Mouse (Mus musculus): ENCODE data around the gene Sorl1. TPM values are rescaled to one million over a fixed set of nuclear protein-coding genes. Genes with fewer than 3 reads are reported as not detected.

Sorl1 gene
- total RNA-seq, 1 experiment = 24.1 TPM

DNA sequence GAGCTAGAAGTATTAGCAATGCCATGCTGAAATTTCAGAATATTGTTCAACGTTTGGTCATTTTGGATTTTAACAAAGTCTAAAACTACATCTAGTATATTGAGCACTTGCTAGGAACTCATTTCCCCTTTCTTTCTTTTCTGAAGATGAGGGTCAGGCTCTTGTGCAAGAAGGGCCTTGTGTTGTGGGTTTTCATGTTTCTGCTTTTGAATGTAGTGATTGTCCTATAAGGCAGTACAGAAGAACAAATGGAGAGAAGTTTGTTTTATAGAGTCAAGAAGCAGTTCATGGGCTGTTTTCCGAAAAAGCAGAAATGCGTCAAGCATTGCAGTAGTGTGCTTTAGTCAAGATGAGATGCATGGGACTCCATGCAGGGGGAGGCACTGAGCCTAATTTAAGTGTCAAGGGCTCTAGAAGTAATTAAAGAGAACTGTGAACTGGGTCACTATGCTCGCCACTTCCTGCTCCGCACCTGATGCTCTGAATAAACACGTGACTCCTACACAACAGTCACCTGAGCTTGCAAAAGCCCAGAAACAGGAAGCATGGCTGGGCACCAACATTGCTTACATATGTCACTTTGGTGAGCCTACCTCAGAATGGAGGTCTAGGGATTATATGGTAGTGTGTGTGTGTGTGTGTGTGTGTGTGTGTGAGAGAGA is 17.6 kb upstream of the Sorl1 start:
- H3K9me3 ChIP-seq (ENCODE audit: control insufficient read depth, insufficient read depth, low read depth, low read length) = no peaks in the 10 kb centered on the region
- in situ Hi-C loops (cut with MboI; ENCODE audit: low sequenced_read_pairs in 2 of 2, unreplicated experiment in 2 of 2) = no loop called here
- DNase-seq (ENCODE audit: low read depth, low spot score) = no peak
- H3K27ac ChIP-seq (ENCODE audit: insufficient read depth, low read depth, low read length, poor library complexity, severe bottlenecking) = no peak overlapping the region
- H3K9ac ChIP-seq (ENCODE audit: insufficient read depth, low read depth, low read length, poor library complexity, severe bottlenecking) = no peak overlapping the region
- H3K4me1 ChIP-seq (ENCODE audit: control insufficient read depth in 2 of 2, insufficient read depth in 2 of 2, low read length in 2 of 2, poor library complexity in 1 of 2) = no peaks in the 10 kb centered on the region
- no peaks in the 10 kb centered on the region for H3K36me3 ChIP-seq (ENCODE audit: control insufficient read depth, insufficient read depth, low read length, poor library complexity, severe bottlenecking)
- no peak overlapping the region for H3K4me3 ChIP-seq (ENCODE audit: insufficient read depth in 1 of 2, low read depth in 1 of 2, low read length in 2 of 2, poor library complexity in 1 of 2, severe bottlenecking in 1 of 2)
- TF ChIP-seq ZNF384 (IDR thresholded peaks at IDR 0.05; ENCODE audit: low read depth, low read length) = no peak
- no peak for TF ChIP-seq ZC3H11A (IDR thresholded peaks at IDR 0.05; ENCODE audit: borderline replicate concordance, low read depth, low read length)
- TF ChIP-seq CHD2 (IDR thresholded peaks at IDR 0.05; ENCODE audit: low read depth, low read length) = no peak
- TF ChIP-seq MAFK (IDR thresholded peaks at IDR 0.05; ENCODE audit: insufficient read depth, low read depth, low read length) = no peak
- TF ChIP-seq HCFC1 (IDR thresholded peaks at IDR 0.05; ENCODE audit: borderline replicate concordance, insufficient read depth, low read length) = no peak

DNA sequence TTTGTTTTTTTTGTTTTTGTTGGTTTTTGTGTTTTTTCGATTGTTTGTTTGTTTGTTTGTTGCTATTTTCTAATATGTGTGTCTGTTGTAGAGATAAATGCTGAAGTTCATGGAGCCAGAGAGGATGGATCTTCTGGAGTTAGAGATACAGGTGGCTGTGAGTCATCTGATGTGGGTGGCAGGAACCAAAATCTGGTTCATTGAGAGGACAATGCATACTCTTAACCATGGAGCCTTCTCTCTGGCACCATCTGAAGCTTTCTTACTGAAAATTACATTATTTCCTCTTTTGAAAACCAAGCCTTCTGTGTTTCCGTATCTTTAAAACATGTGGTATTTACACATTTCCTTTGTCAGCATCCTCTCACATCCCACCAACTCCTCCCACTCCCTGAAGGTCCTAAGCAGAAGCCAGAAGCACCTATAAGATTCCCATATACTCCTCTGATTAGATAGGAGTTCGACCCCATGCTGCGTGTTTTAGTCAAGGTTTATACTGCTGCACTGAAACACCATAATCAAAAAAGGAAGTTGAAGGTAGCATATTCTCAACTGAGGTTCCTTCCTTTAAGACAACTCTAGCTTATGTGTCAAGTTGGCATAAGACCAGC is 14.3 kb upstream of the Sorl1 start:
- DNase-seq (ENCODE audit: low read depth, low spot score) = no peak
- in situ Hi-C loops (cut with MboI; ENCODE audit: low sequenced_read_pairs in 2 of 2, unreplicated experiment in 2 of 2) = no loop called here
- Histone ChIP-seq H3K9me3 (ENCODE audit: control insufficient read depth, insufficient read depth, low read depth, low read length) (no peaks in the 10 kb centered on the region), H3K36me3 (ENCODE audit: control insufficient read depth, insufficient read depth, low read length, poor library complexity, severe bottlenecking) (no peaks in the 10 kb centered on the region), H3K27ac (ENCODE audit: insufficient read depth, low read depth, low read length, poor library complexity, severe bottlenecking) (no peak overlapping the region), H3K4me3 (ENCODE audit: insufficient read depth in 1 of 2, low read depth in 1 of 2, low read length in 2 of 2, poor library complexity in 1 of 2, severe bottlenecking in 1 of 2) (no peak overlapping the region), H3K4me1 (ENCODE audit: control insufficient read depth in 2 of 2, insufficient read depth in 2 of 2, low read length in 2 of 2, poor library complexity in 1 of 2) (no peaks in the 10 kb centered on the region), H3K9ac (ENCODE audit: insufficient read depth, low read depth, low read length, poor library complexity, severe bottlenecking) (no peak overlapping the region)
- no peak for TF ChIP-seq HCFC1 (IDR thresholded peaks at IDR 0.05; ENCODE audit: borderline replicate concordance, insufficient read depth, low read length)
- no peak for TF ChIP-seq MAFK (IDR thresholded peaks at IDR 0.05; ENCODE audit: insufficient read depth, low read depth, low read length)
- no peak for TF ChIP-seq CHD2 (IDR thresholded peaks at IDR 0.05; ENCODE audit: low read depth, low read length)
- no peak for TF ChIP-seq ZNF384 (IDR thresholded peaks at IDR 0.05; ENCODE audit: low read depth, low read length)
- no peak for TF ChIP-seq ZC3H11A (IDR thresholded peaks at IDR 0.05; ENCODE audit: borderline replicate concordance, low read depth, low read length)

DNA sequence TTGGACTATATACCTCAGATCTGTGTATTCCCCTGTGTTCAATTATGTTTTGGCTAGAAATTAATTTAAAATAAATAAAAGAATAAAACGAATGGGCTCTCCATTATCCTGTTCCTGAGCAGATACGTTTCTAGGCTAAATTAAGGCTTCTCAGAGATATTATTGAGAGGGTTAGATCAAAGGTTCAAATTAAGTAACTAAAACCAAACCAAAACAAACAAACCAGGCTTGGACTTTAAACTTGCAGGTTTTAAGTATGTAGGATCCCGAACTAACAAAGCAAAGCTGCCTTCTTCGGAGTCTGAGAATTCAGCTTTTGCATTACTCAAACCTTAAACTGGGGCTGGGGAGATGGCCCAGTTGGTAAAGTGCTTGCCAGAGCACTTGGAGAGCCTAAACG is 13.5 kb upstream of the Sorl1 start:
- H3K4me1 ChIP-seq (ENCODE audit: control insufficient read depth in 2 of 2, insufficient read depth in 2 of 2, low read length in 2 of 2, poor library complexity in 1 of 2) = no peaks in the 10 kb centered on the region

DNA sequence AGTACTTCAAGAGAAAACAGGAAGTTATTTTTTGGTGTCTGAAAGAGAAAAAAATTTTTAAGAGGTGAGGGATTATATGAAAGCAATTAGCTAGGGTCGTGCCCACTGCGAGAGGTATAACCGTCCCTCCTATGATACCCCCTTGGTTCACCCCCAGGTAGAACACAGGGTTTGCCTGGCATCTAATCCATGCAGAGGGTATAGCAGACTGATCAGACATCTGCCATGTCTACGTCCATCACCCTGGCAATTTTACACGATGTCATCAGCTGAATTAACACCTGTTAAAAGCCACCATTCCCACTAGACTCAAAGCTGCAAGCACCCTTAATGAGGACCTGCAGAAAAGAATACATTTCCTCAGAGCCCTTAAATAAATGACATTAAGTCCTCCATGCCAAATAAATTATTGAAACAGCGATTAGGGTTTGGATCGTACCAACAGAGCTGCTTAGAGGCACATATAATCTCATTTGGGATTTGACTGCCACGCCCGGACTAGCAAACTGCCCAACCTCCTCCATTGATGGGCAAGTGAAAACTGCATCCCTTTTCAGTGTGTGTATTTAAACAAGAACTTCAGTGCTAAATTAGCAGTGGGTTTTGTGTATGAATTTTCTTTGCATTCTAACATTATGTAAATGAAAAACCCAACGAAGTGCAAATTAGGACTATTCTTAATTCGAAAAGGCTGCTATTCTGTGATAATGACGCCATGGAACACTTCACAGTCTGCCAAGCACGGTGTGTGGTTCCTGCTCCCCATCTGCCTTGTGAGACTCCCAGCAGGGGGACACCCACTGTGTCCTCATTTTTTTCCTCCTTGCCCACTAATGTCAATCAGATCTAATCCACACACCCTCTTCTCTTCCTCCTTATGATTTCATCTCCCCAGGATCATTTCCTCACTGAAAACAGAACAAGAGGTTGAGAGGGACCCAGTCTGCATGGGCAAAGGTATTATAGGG is 7.0 kb upstream of the Sorl1 start:
- Histone ChIP-seq H3K9ac (ENCODE audit: insufficient read depth, low read depth, low read length, poor library complexity, severe bottlenecking) (no peak overlapping the region), H3K36me3 (ENCODE audit: control insufficient read depth, insufficient read depth, low read length, poor library complexity, severe bottlenecking) (no peaks in the 10 kb centered on the region), H3K4me1 (ENCODE audit: control insufficient read depth in 2 of 2, insufficient read depth in 2 of 2, low read length in 2 of 2, poor library complexity in 1 of 2) (peaks cover 4 to 15% of the 10 kb centered on the region in 2 experiments; a peak in 2 of 4 replicates), H3K4me3 (ENCODE audit: insufficient read depth in 1 of 2, low read depth in 1 of 2, low read length in 2 of 2, poor library complexity in 1 of 2, severe bottlenecking in 1 of 2) (no peak overlapping the region), H3K9me3 (ENCODE audit: control insufficient read depth, insufficient read depth, low read depth, low read length) (no peaks in the 10 kb centered on the region), H3K27ac (ENCODE audit: insufficient read depth, low read depth, low read length, poor library complexity, severe bottlenecking) (no peak overlapping the region)
- in situ Hi-C loops (cut with MboI; ENCODE audit: low sequenced_read_pairs in 2 of 2, unreplicated experiment in 2 of 2) = no loop called here
- no peak for TF ChIP-seq MAFK (IDR thresholded peaks at IDR 0.05; ENCODE audit: insufficient read depth, low read depth, low read length)
- no peak for TF ChIP-seq HCFC1 (IDR thresholded peaks at IDR 0.05; ENCODE audit: borderline replicate concordance, insufficient read depth, low read length)
- no peak for TF ChIP-seq CHD2 (IDR thresholded peaks at IDR 0.05; ENCODE audit: low read depth, low read length)
- no peak for TF ChIP-seq ZC3H11A (IDR thresholded peaks at IDR 0.05; ENCODE audit: borderline replicate concordance, low read depth, low read length)
- no peak for DNase-seq (ENCODE audit: low read depth, low spot score)

More for the DNA sequence above, 13.5 kb upstream of the Sorl1 start:
- TF ChIP-seq HCFC1 (IDR thresholded peaks at IDR 0.05; ENCODE audit: borderline replicate concordance, insufficient read depth, low read length) = no peak
- TF ChIP-seq CHD2 (IDR thresholded peaks at IDR 0.05; ENCODE audit: low read depth, low read length) = no peak
- TF ChIP-seq ZC3H11A (IDR thresholded peaks at IDR 0.05; ENCODE audit: borderline replicate concordance, low read depth, low read length) = no peak
- TF ChIP-seq MAFK (IDR thresholded peaks at IDR 0.05; ENCODE audit: insufficient read depth, low read depth, low read length) = no peak
- no peak for TF ChIP-seq ZNF384 (IDR thresholded peaks at IDR 0.05; ENCODE audit: low read depth, low read length)
- in situ Hi-C loops (cut with MboI; ENCODE audit: low sequenced_read_pairs in 2 of 2, unreplicated experiment in 2 of 2) = no loop called here
- no peak overlapping the region for H3K27ac ChIP-seq (ENCODE audit: insufficient read depth, low read depth, low read length, poor library complexity, severe bottlenecking)
- no peak for DNase-seq (ENCODE audit: low read depth, low spot score)
- no peaks in the 10 kb centered on the region for H3K36me3 ChIP-seq (ENCODE audit: control insufficient read depth, insufficient read depth, low read length, poor library complexity, severe bottlenecking)
- H3K9me3 ChIP-seq (ENCODE audit: control insufficient read depth, insufficient read depth, low read depth, low read length) = no peaks in the 10 kb centered on the region
- H3K4me3 ChIP-seq (ENCODE audit: insufficient read depth in 1 of 2, low read depth in 1 of 2, low read length in 2 of 2, poor library complexity in 1 of 2, severe bottlenecking in 1 of 2) = no peak overlapping the region
- no peak overlapping the region for H3K9ac ChIP-seq (ENCODE audit: insufficient read depth, low read depth, low read length, poor library complexity, severe bottlenecking)
